Mouse (Mus musculus): ENCODE measurements around the gene Fancc.

DNA sequence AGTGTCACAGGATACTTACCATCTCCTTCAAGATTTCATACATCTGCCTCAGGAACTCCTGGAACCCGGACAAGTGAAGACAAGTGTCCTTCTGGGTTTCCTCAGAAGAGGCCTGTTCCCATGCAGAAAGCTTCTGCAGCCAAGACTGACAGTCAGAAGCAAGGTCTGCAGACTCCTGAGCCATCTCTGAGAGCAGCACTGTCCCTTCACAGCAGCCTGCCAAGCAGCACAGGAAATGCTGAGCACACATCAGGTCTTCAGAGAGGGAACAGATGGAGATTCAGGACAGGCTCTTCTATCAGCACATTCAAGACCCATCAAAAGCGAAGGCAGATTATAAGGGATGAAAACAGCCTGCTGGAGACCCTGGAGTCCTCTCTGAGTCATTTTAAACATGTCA lies 94.3 kb downstream of the Fancc start:
- no peak for TF ChIP-seq EP300 (IDR thresholded peaks at IDR 0.05; ENCODE audit: low read depth)
- TF ChIP-seq CTCF (IDR thresholded peaks at IDR 0.05; ENCODE audit: low read depth) = no peak
